Mouse (Mus musculus) limb, embryonic 14.5 days (tissue): Measurements from ENCODE around the gene Grip1. TPM values are rescaled to one million over a fixed set of nuclear protein-coding genes. Genes with fewer than 3 reads are reported as not detected.

Experiments
- ATAC-seq: fragments of 200-750 bp; cut with Nextera tagmentation; 2 replicates; pipeline ENCODE4 v1.8.0; 2017; ENCODE audit warnings: low read depth, moderate number of reproducible peaks, moderate TSS enrichment; ENCODE audit not compliant: low FRiP score
- DNase-seq: peaks from one replicate; pipeline ENCODE4 v3.0.0-alpha.2; 2015; ENCODE audit warnings: low spot score
- H3K27ac ChIP-seq: fragments of 300-500 bp; sonication (generic); replicated peaks from 2 replicates; pipeline ENCODE4 v1.5.1; 2014; ENCODE audit warnings: low read depth, mild to moderate bottlenecking, low read length, moderate library complexity, mixed read lengths
- H3K27me3 ChIP-seq: fragments of 300-500 bp; sonication (generic); 2 replicates; pipeline ENCODE4 v1.6.1; 2014; ENCODE audit warnings: low read length, mixed read lengths; ENCODE audit not compliant: control insufficient read depth, insufficient read depth
- H3K36me3 ChIP-seq: fragments of 300-500 bp; sonication (generic); 2 replicates; pipeline ENCODE4 v1.6.1; 2014; ENCODE audit warnings: mild to moderate bottlenecking, low read length, moderate library complexity, mixed read lengths; ENCODE audit not compliant: control insufficient read depth, insufficient read depth
- H3K4me1 ChIP-seq: fragments of 300-500 bp; sonication (generic); 2 replicates; pipeline ENCODE4 v1.6.1; 2014; ENCODE audit warnings: antibody characterized with exemption, low read length, mixed read lengths; ENCODE audit not compliant: control insufficient read depth, insufficient read depth
- H3K4me2 ChIP-seq: fragments of 300-500 bp; sonication (generic); replicated peaks from 2 replicates; pipeline ENCODE4 v1.6.1; 2014; ENCODE audit warnings: low read depth, mild to moderate bottlenecking, low read length, moderate library complexity; ENCODE audit not compliant: severe bottlenecking
- H3K4me3 ChIP-seq: fragments of 300-500 bp; sonication (generic); replicated peaks from 2 replicates; pipeline ENCODE4 v1.5.1; 2014; ENCODE audit warnings: low read length
- H3K9ac ChIP-seq: fragments of 300-500 bp; sonication (generic); 2 replicates; pipeline ENCODE4 v1.6.1; 2014; ENCODE audit warnings: mild to moderate bottlenecking, low read depth, low read length, moderate library complexity; ENCODE audit not compliant: severe bottlenecking
- H3K9me3 ChIP-seq: fragments of 300-500 bp; sonication (generic); 2 replicates; pipeline ENCODE4 v1.6.1; 2016; ENCODE audit warnings: low read length; ENCODE audit not compliant: control insufficient read depth
- POLR2A ChIP-seq: fragments of 200-500 bp; IDR thresholded peaks from 2 replicates; pipeline ENCODE4 v1.8.0; 2012; ENCODE audit warnings: inconsistent platforms, mild to moderate bottlenecking, moderate library complexity, borderline replicate concordance; ENCODE audit not compliant: insufficient read depth, insufficient read length; ENCODE audit errors: extremely low read depth
- WGBS: fragments of 180-500 bp; shearing (Covaris S2); extraction: QIAGEN DNeasy Blood & Tissue Kit; methylation state at CpG from one replicate; pipeline ENCODE4 v1.1.7; 2014; 5-methylcytosine and 5-hydroxymethylcytosine counted together
- polyA plus RNA-seq, 2 experiments: library from polyadenylated mRNA; depleted of rRNA in 1 of 2; stranded (reverse) in 1 of 2; unstranded in 1 of 2; fragments of >200 nt; fragmentation: Nextera tagmentation in 1 of 2; extraction: Ambion mirVana in 1 of 2; gene quantifications; 2 replicates each; pipeline versions ENCODE4 v1.2.1 to v1.2.3; 2012 to 2014

Grip1 gene
- polyA plus RNA-seq, 2 experiments: 5.9 to 7.6 TPM

- Histone ChIP-seq H3K27me3 (no peaks in the 10 kb centered on the region), H3K4me3 (no peak overlapping the region), H3K27ac (no peak overlapping the region), H3K4me2 (no peak overlapping the region), H3K9ac (no peak overlapping the region), H3K9me3 (no peaks in the 10 kb centered on the region), H3K4me1 (no peaks in the 10 kb centered on the region), H3K36me3 (no peaks in the 10 kb centered on the region)
- ATAC-seq: no peak
- no peak for TF ChIP-seq POLR2A
- DNase-seq: no peak
- 51% methylated on average over 4 of the region's 4 CpGs for WGBS
These were observed 479.2 kb downstream of the Grip1 start for GRCm38 (mm10) chr10:119932794-119933193.

- Histone ChIP-seq H3K9me3 (no peaks in the 10 kb centered on the region), H3K4me3 (no peak overlapping the region), H3K36me3 (no peaks in the 10 kb centered on the region), H3K27ac (no peak overlapping the region), H3K4me2 (no peak overlapping the region), H3K9ac (no peak overlapping the region), H3K27me3 (no peaks in the 10 kb centered on the region), H3K4me1 (no peaks in the 10 kb centered on the region)
- DNase-seq (no peak), ATAC-seq (no peak)
- 88% methylated on average over 5 of the region's 5 CpGs for WGBS
- no peak for TF ChIP-seq POLR2A
These were observed 479.7 kb downstream of the Grip1 start for GRCm38 (mm10) chr10:119933362-119933761.

- Histone ChIP-seq H3K4me2 (no peak overlapping the region), H3K27me3 (no peaks in the 10 kb centered on the region), H3K4me3 (no peak overlapping the region), H3K9me3 (no peaks in the 10 kb centered on the region), H3K36me3 (no peaks in the 10 kb centered on the region), H3K4me1 (no peaks in the 10 kb centered on the region), H3K9ac (no peak overlapping the region), H3K27ac (no peak overlapping the region)
- no peak for TF ChIP-seq POLR2A
- WGBS: 84% methylated on average over 6 of the region's 6 CpGs
- ATAC-seq (no peak), DNase-seq (no peak)
These were observed 481.6 kb downstream of the Grip1 start for GRCm38 (mm10) chr10:119935231-119935630.

- no peak overlapping the region for H3K4me2 ChIP-seq
- H3K27me3 ChIP-seq: no peaks in the 10 kb centered on the region
- WGBS: 82% methylated on average over 16 of the region's 16 CpGs
- no peaks in the 10 kb centered on the region for H3K36me3 ChIP-seq
- no peak overlapping the region for H3K4me3 ChIP-seq
- H3K4me1 ChIP-seq: no peaks in the 10 kb centered on the region
- ATAC-seq: no peak
- DNase-seq: no peak
- no peak overlapping the region for H3K27ac ChIP-seq
- H3K9ac ChIP-seq: no peak overlapping the region
- no peaks in the 10 kb centered on the region for H3K9me3 ChIP-seq
- no peak for TF ChIP-seq POLR2A
These were observed 483.9 kb downstream of the Grip1 start for GRCm38 (mm10) chr10:119937481-119937880.

- peaks cover 16% of the 10 kb centered on the region for H3K4me1 ChIP-seq
- no peak for DNase-seq
- H3K27ac ChIP-seq: no peak overlapping the region
- H3K4me2 ChIP-seq: no peak overlapping the region
- no peak overlapping the region for H3K9ac ChIP-seq
- 50% methylated on average over 8 of the region's 8 CpGs for WGBS
- peak; percentile 15; the same call in 1 of the 2 replicates for ATAC-seq
- no peaks in the 10 kb centered on the region for H3K36me3 ChIP-seq
- H3K9me3 ChIP-seq: no peaks in the 10 kb centered on the region
- H3K27me3 ChIP-seq: no peaks in the 10 kb centered on the region
- H3K4me3 ChIP-seq: no peak overlapping the region
- TF ChIP-seq POLR2A: no peak
These were observed 490.3 kb downstream of the Grip1 start for GRCm38 (mm10) chr10:119943906-119944305.

- no peak overlapping the region for H3K4me3 ChIP-seq
- no peak overlapping the region for H3K4me2 ChIP-seq
- no peaks in the 10 kb centered on the region for H3K36me3 ChIP-seq
- no peak for TF ChIP-seq POLR2A
- H3K27ac ChIP-seq: no peak overlapping the region
- DNase-seq: no peak
- no peak overlapping the region for H3K9ac ChIP-seq
- no peak for ATAC-seq
- 74% methylated on average over 6 of the region's 6 CpGs for WGBS
- no peaks in the 10 kb centered on the region for H3K27me3 ChIP-seq
- H3K4me1 ChIP-seq: 0 out of 2 replicates have a peak, but pooled peaks cover 4% of the 10 kb centered on the region
- no peaks in the 10 kb centered on the region for H3K9me3 ChIP-seq
These were observed 497.8 kb downstream of the Grip1 start for GRCm38 (mm10) chr10:119951460-119951859.
